In genomic region chr10:86474176-86475154, GRCm38 (mm10) we compare ENCODE assay signal across 16 mouse cellular contexts. TPM values are rescaled to one million over a fixed set of nuclear protein-coding genes. Genes with fewer than 3 reads are reported as not detected.
DNase-seq lines count a peak whose midpoint lies in the region; ATAC-seq and TF ChIP-seq lines count a peak whose summit lies in the region.
"Had no signal": no experiment of that assay in that cellular context is flagged by ENCODE, and none has a peak within 500 bp of the region (broad histone marks: within the 10 kb centered on the region; RNA-seq: fewer than 3 reads in every experiment).

No protein-coding gene starts in this region.

- 41% methylated on average over 8 of the region's 8 CpGs for WGBS in intestine, embryonic 14.5 days
- WGBS in intestine, postnatal 0 days: 61% methylated on average over 8 of the region's 8 CpGs
- 27% methylated on average over 8 of the region's 8 CpGs for WGBS in lung, embryonic 14.5 days
- 32% methylated on average over 8 of the region's 8 CpGs for WGBS in stomach, embryonic 16.5 days

- H3K9me3 ChIP-seq in intestine, embryonic 14.5 days (ENCODE audit: control insufficient read depth, low read length): no peaks in the 10 kb centered on the region
- H3K9me3 ChIP-seq in intestine, postnatal 0 days (ENCODE audit: control insufficient read depth): no peaks in the 10 kb centered on the region
- H3K9me3 ChIP-seq in lung, embryonic 14.5 days (ENCODE audit: low read depth, low read length): no peaks in the 10 kb centered on the region
- H3K9me3 ChIP-seq in stomach, embryonic 16.5 days (replicated peaks; ENCODE audit: control insufficient read depth, low read length): no peaks in the 10 kb centered on the region
- H3K9me3 ChIP-seq: embryonic facial prominence, embryonic 15.5 days; forebrain, embryonic 10.5 days; G1E; heart, embryonic 13.5 days; hindbrain, embryonic 13.5 days had no signal

- H3K9ac ChIP-seq in intestine, embryonic 14.5 days (ENCODE audit: low read length): no peak overlapping the region
- no peak overlapping the region for H3K9ac ChIP-seq in intestine, postnatal 0 days (ENCODE audit: low read depth, low read length)
- no peak overlapping the region for H3K9ac ChIP-seq in lung, embryonic 14.5 days
- H3K9ac ChIP-seq in stomach, embryonic 16.5 days (ENCODE audit: low read length): peak overlapping the region; percentile 48; the same call in 1 of the 2 replicates
- H3K9ac ChIP-seq: embryonic facial prominence, embryonic 15.5 days; heart, embryonic 13.5 days; hindbrain, embryonic 13.5 days had no signal

- no peak for TF ChIP-seq CTCF in intestine, postnatal 0 days (IDR thresholded peaks at IDR 0.05; ENCODE audit: low read depth)
- no peak for TF ChIP-seq CTCF in lung, embryonic 14.5 days (IDR thresholded peaks at IDR 0.05; ENCODE audit: low read depth)

- peak; percentile 47; the same call in 1 of the 2 replicates for ATAC-seq in intestine, embryonic 14.5 days (replicated peaks; ENCODE audit: low FRiP score, low TSS enrichment, low read depth)
- ATAC-seq in intestine, postnatal 0 days: no peak
- ATAC-seq in lung, embryonic 14.5 days (ENCODE audit: insufficient read depth): peak; percentile 75; the same call in 1 of the 2 replicates
- ATAC-seq in stomach, embryonic 16.5 days (ENCODE audit: insufficient read depth, low FRiP score): peak; percentile 62; the same call in 1 of the 2 replicates
- ATAC-seq: activated CD4-positive, CD25-positive, alpha-beta regulatory T cell, adult 4 months had no signal

- H3K36me3 ChIP-seq in intestine, embryonic 14.5 days (ENCODE audit: control insufficient read depth, insufficient read depth, low read length): no peaks in the 10 kb centered on the region
- H3K36me3 ChIP-seq in intestine, postnatal 0 days (ENCODE audit: control insufficient read depth, insufficient read depth): no peaks in the 10 kb centered on the region
- H3K36me3 ChIP-seq in lung, embryonic 14.5 days (ENCODE audit: insufficient read depth): no peaks in the 10 kb centered on the region
- H3K36me3 ChIP-seq in stomach, embryonic 16.5 days (ENCODE audit: control insufficient read depth, insufficient read depth, low read length): no peaks in the 10 kb centered on the region
- H3K36me3 ChIP-seq: embryonic facial prominence, embryonic 15.5 days; forebrain, embryonic 10.5 days; G1E; heart, embryonic 13.5 days; hindbrain, embryonic 13.5 days had no signal

- H3K4me3 ChIP-seq in intestine, embryonic 14.5 days (ENCODE audit: low read depth, low read length): no peak overlapping the region
- no peak overlapping the region for H3K4me3 ChIP-seq in intestine, postnatal 0 days (ENCODE audit: low read depth, low read length)
- H3K4me3 ChIP-seq in lung, embryonic 14.5 days (ENCODE audit: low read depth, low read length): no peak overlapping the region
- H3K4me3 ChIP-seq in stomach, embryonic 16.5 days (replicated peaks; ENCODE audit: low read length): no peak overlapping the region
- H3K4me3 ChIP-seq: embryonic facial prominence, embryonic 15.5 days; erythroblast, embryonic 14.5 days; forebrain, embryonic 10.5 days; heart, embryonic 13.5 days; hindbrain, embryonic 13.5 days had no signal

- H3K4me2 ChIP-seq in intestine, embryonic 14.5 days (ENCODE audit: low read length): no peak overlapping the region
- no peak overlapping the region for H3K4me2 ChIP-seq in intestine, postnatal 0 days (replicated peaks; ENCODE audit: low read depth)
- H3K4me2 ChIP-seq in lung, embryonic 14.5 days: no peak overlapping the region
- H3K4me2 ChIP-seq in stomach, embryonic 16.5 days (ENCODE audit: low read depth, low read length): no peak overlapping the region
- H3K4me2 ChIP-seq: embryonic facial prominence, embryonic 15.5 days; heart, embryonic 13.5 days; hindbrain, embryonic 13.5 days had no signal

- no peaks in the 10 kb centered on the region for H3K27me3 ChIP-seq in intestine, embryonic 14.5 days (replicated peaks; ENCODE audit: control insufficient read depth, insufficient read depth, low read length)
- H3K27me3 ChIP-seq in intestine, postnatal 0 days (replicated peaks; ENCODE audit: control insufficient read depth, insufficient read depth, low read length): no peaks in the 10 kb centered on the region
- H3K27me3 ChIP-seq in lung, embryonic 14.5 days (ENCODE audit: insufficient read depth, low read length): no peaks in the 10 kb centered on the region
- H3K27me3 ChIP-seq in stomach, embryonic 16.5 days (ENCODE audit: control insufficient read depth, insufficient read depth, low read length): no peaks in the 10 kb centered on the region
- H3K27me3 ChIP-seq: embryonic facial prominence, embryonic 15.5 days; heart, embryonic 13.5 days; hindbrain, embryonic 13.5 days had no signal

- peaks cover 11% of the 10 kb centered on the region; the same call in 1 of the 2 replicates for H3K4me1 ChIP-seq in intestine, embryonic 14.5 days (replicated peaks; ENCODE audit: control insufficient read depth, insufficient read depth, low read length)
- no peaks in the 10 kb centered on the region for H3K4me1 ChIP-seq in intestine, postnatal 0 days (replicated peaks; ENCODE audit: control insufficient read depth, insufficient read depth, low read length)
- no peaks in the 10 kb centered on the region for H3K4me1 ChIP-seq in lung, embryonic 14.5 days (ENCODE audit: insufficient read depth)
- H3K4me1 ChIP-seq in stomach, embryonic 16.5 days (ENCODE audit: control insufficient read depth, insufficient read depth, low read length): peaks cover 13% of the 10 kb centered on the region
- H3K4me1 ChIP-seq: embryonic facial prominence, embryonic 15.5 days; heart, embryonic 13.5 days; hindbrain, embryonic 13.5 days had no signal

- peak overlapping the region; percentile 18 for H3K27ac ChIP-seq in intestine, embryonic 14.5 days (ENCODE audit: low read depth)
- H3K27ac ChIP-seq in intestine, postnatal 0 days (ENCODE audit: low read depth, low read length): no peak overlapping the region
- H3K27ac ChIP-seq in lung, embryonic 14.5 days (ENCODE audit: low read depth): no peak overlapping the region; the same call in 1 of the 2 replicates
- peak overlapping the region; percentile 52; the same call in 1 of the 2 replicates for H3K27ac ChIP-seq in stomach, embryonic 16.5 days (ENCODE audit: low read length)
- H3K27ac ChIP-seq: embryonic facial prominence, embryonic 15.5 days; forebrain, embryonic 10.5 days; heart, embryonic 13.5 days; hindbrain, embryonic 13.5 days had no signal

- no peak for DNase-seq in intestine, embryonic 14.5 days (ENCODE audit: low spot score)
- DNase-seq in lung, embryonic 14.5 days: peak; percentile 61
- no peak for DNase-seq in lung, postnatal 4 days
- peak; percentile 16 for DNase-seq in R1 (ENCODE audit: low read depth, low spot score)
- no peak for DNase-seq in T-cell, adult 2 months (ENCODE audit: low spot score)
- DNase-seq: gastrocnemius, postnatal 36 days; heart, adult 11 months had no signal

RNA-seq across cellular contexts. Expression of gene Syn3, which starts 24.2 kb away (rescaled TPM):
- polyA plus RNA-seq in intestine, embryonic 14.5 days (2014; fragmentation: Nextera tagmentation; extraction: Ambion mirVana): 3.7 and 4.6 TPM in 2 replicates
- 1.1 and 1.2 TPM in 2 replicates for polyA plus RNA-seq in intestine, postnatal 0 days (2015; fragmentation: Nextera tagmentation; extraction: Ambion mirVana)
- polyA plus RNA-seq in lung, embryonic 14.5 days (2014; fragmentation: Nextera tagmentation; extraction: Ambion mirVana): 2.2 and 2.4 TPM in 2 replicates
- polyA plus RNA-seq in stomach, embryonic 16.5 days (2015; fragmentation: Nextera tagmentation; extraction: Ambion mirVana): 3.2 and 4.0 TPM in 2 replicates
- polyA plus RNA-seq: erythroblast, embryonic 14.5 days; G1E had no signal

Comparison
In these comparisons a context has a peak if more than half of its experiments do, and no peak if none do; other contexts are left out.
1. DNase-seq: peak in lung, embryonic 14.5 days (single experiment) and R1 (single experiment); none in intestine, embryonic 14.5 days (single experiment), lung, postnatal 4 days (0 of 2) and T-cell, adult 2 months (single experiment).
2. H3K27ac ChIP-seq: peak in intestine, embryonic 14.5 days (single experiment) and stomach, embryonic 16.5 days (single experiment); none in intestine, postnatal 0 days (single experiment) and lung, embryonic 14.5 days (single experiment).